Mouse (Mus musculus): Measurements from ENCODE around the gene Atp2a1. TPM values are rescaled to one million over a fixed set of nuclear protein-coding genes. Genes with fewer than 3 reads are reported as not detected.

Atp2a1 gene
- polyA plus RNA-seq, 1 experiment from 2014 or later: 2.7 TPM

DNA sequence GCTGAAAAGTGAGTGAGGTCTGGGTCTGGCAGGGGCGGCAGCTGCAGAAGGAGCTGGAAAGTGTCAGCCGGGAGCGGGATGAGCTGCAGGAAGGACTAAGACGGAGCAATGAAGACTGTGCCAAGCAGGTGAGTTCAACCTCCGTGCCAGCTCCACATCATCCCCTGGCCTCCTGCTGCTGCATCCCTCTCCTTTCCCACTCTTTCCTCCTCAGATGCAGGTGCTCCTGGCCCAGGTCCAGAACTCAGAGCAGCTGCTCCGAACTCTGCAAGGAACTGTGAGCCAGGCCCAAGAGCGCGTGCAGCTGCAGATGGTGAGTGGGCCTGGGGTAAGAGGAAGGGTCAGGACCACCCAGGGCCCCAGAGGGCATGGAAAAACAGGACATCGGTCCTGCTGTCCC, 22.8 kb downstream of the Atp2a1 start:
- DNase-seq (ENCODE audit: low spot score) (no peak), ATAC-seq (ENCODE audit: low FRiP score) (no peak)
- no peaks in the 10 kb centered on the region for H3K27me3 ChIP-seq (ENCODE audit: control insufficient read depth, insufficient read depth, low read length)
- no peak overlapping the region for H3K27ac ChIP-seq (ENCODE audit: low read depth, low read length)
- no peaks in the 10 kb centered on the region for H3K9me3 ChIP-seq (ENCODE audit: control insufficient read depth, low read length)
- 85% methylated on average over 9 of the region's 9 CpGs for WGBS
- no peaks in the 10 kb centered on the region; the same call in 1 of the 2 replicates for H3K36me3 ChIP-seq (ENCODE audit: control insufficient read depth, insufficient read depth, low read length)
- no peak overlapping the region for H3K9ac ChIP-seq (ENCODE audit: low read depth, low read length)
- H3K4me3 ChIP-seq (ENCODE audit: low read depth, low read length): no peak overlapping the region
- H3K4me1 ChIP-seq (replicated peaks; ENCODE audit: control insufficient read depth, insufficient read depth, low read length): no peaks in the 10 kb centered on the region
- H3K4me2 ChIP-seq (replicated peaks; ENCODE audit: low read depth, low read length): no peak overlapping the region

DNA sequence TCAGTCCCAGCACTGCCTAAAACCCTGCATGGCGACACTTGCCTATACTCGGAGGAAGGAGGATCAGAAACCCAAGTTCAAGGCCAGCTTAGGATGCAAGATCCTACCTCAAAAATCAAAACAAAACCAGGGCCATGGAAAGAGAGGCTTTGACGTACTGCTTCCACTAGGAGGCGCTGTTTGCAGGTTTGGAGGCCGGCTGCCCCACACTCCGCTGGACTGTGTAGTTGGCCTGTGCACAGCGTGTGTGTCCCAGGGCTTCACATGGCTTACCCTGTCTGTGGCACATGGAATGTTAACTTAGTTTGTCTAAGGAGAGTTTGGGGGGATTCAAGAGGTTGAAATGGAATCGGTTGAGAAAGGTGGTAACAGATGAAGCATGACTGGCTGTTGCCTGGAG, 26.1 kb downstream of the Atp2a1 start:
- H3K4me3 ChIP-seq (ENCODE audit: low read depth, low read length): no peak overlapping the region
- H3K9me3 ChIP-seq (ENCODE audit: control insufficient read depth, low read length): no peaks in the 10 kb centered on the region
- H3K36me3 ChIP-seq (ENCODE audit: control insufficient read depth, insufficient read depth, low read length): no peaks in the 10 kb centered on the region
- WGBS: 19% methylated on average over 8 of the region's 8 CpGs
- no peaks in the 10 kb centered on the region for H3K27me3 ChIP-seq (ENCODE audit: control insufficient read depth, insufficient read depth, low read length)
- H3K4me2 ChIP-seq (replicated peaks; ENCODE audit: low read depth, low read length): no peak overlapping the region
- H3K4me1 ChIP-seq (replicated peaks; ENCODE audit: control insufficient read depth, insufficient read depth, low read length): no peaks in the 10 kb centered on the region
- H3K27ac ChIP-seq (ENCODE audit: low read depth, low read length): no peak overlapping the region
- H3K9ac ChIP-seq (ENCODE audit: low read depth, low read length): no peak overlapping the region
- peak; percentile 85 for DNase-seq (ENCODE audit: low spot score)
- ATAC-seq (ENCODE audit: low FRiP score): no peak

DNA sequence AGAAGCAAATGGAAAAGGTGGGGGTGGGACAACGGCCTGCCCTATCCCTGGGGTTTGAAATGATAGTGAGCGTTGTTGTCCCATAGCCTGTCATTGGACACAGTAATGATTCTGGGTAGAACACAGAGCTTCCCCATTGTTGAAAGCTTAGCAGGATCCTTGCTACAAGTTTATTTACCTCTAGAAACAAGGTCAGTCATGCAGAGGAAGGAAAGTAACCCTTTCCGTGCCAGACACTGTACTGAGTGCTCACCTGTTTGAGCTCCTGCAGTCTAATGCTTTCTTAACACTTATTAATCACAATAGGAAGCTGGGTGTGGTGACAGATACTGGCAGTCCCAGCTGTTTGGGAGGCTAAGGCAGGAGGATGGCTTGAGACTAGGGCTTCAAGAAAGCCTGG, 27.1 kb downstream of the Atp2a1 start:
- Histone ChIP-seq H3K4me2 (replicated peaks; ENCODE audit: low read depth, low read length) (no peak overlapping the region), H3K27me3 (ENCODE audit: control insufficient read depth, insufficient read depth, low read length) (no peaks in the 10 kb centered on the region), H3K27ac (ENCODE audit: low read depth, low read length) (no peak overlapping the region), H3K4me3 (ENCODE audit: low read depth, low read length) (no peak overlapping the region), H3K9me3 (ENCODE audit: control insufficient read depth, low read length) (no peaks in the 10 kb centered on the region), H3K4me1 (replicated peaks; ENCODE audit: control insufficient read depth, insufficient read depth, low read length) (no peaks in the 10 kb centered on the region), H3K9ac (ENCODE audit: low read depth, low read length) (no peak overlapping the region), H3K36me3 (ENCODE audit: control insufficient read depth, insufficient read depth, low read length) (no peaks in the 10 kb centered on the region)
- WGBS: 93% methylated on average over 3 of the region's 3 CpGs
- ATAC-seq (ENCODE audit: low FRiP score) (no peak), DNase-seq (ENCODE audit: low spot score) (no peak)

DNA sequence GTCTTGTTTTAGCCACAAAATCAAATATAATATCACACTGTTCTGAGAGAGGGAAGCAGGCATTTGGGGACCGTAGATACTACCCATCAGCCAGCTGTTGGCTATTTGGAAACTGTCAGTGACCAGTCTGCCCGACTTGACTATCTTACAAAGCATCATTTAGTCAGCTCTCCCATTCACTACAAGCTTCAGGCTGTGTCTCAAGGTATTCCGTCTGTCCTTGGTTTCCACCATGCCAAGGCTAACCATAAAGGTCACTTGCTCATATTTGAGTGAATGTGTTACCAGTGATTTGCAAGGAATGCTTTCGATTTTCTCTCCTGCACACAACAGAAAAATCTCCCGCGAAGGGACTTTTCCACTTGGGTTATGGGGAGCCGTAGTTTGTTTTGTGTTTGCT, 28.2 kb downstream of the Atp2a1 start:
- no peak overlapping the region for H3K27ac ChIP-seq (ENCODE audit: low read depth, low read length)
- no peak for DNase-seq (ENCODE audit: low spot score)
- no peak for ATAC-seq (ENCODE audit: low FRiP score)
- no peak overlapping the region for H3K4me2 ChIP-seq (replicated peaks; ENCODE audit: low read depth, low read length)
- no peak overlapping the region for H3K4me3 ChIP-seq (ENCODE audit: low read depth, low read length)
- no peaks in the 10 kb centered on the region for H3K9me3 ChIP-seq (ENCODE audit: control insufficient read depth, low read length)
- H3K9ac ChIP-seq (ENCODE audit: low read depth, low read length): no peak overlapping the region
- H3K36me3 ChIP-seq (ENCODE audit: control insufficient read depth, insufficient read depth, low read length): no peaks in the 10 kb centered on the region
- 92% methylated on average over 7 of the region's 7 CpGs for WGBS
- H3K27me3 ChIP-seq (ENCODE audit: control insufficient read depth, insufficient read depth, low read length): no peaks in the 10 kb centered on the region
- no peaks in the 10 kb centered on the region for H3K4me1 ChIP-seq (replicated peaks; ENCODE audit: control insufficient read depth, insufficient read depth, low read length)

DNA sequence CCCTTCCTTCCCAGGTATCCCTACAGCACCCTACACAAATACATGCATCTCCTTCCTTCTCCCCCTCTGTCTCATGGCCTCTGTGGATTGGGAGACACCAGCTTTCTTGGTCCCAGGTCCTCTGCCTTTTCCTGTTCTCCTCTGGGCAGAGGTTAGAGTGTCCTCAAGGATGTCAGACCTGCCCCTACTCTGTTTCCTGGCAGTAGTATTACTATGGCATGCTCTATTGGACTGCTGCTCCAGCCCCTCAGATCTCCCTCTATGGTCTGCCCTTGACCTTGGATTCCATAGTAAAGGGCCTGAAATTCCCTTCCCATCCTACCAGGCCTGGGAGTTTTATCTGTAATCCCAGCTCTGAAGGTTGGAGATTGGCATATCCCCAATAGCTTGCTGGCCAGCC, 32.7 kb downstream of the Atp2a1 start:
- Histone ChIP-seq H3K9me3 (ENCODE audit: control insufficient read depth, low read length) (no peaks in the 10 kb centered on the region), H3K4me2 (replicated peaks; ENCODE audit: low read depth, low read length) (0 out of 2 replicates have a peak overlapping the region, but pooled peaks have one; percentile 1), H3K27ac (ENCODE audit: low read depth, low read length) (no peak overlapping the region), H3K27me3 (ENCODE audit: control insufficient read depth, insufficient read depth, low read length) (no peaks in the 10 kb centered on the region), H3K4me3 (ENCODE audit: low read depth, low read length) (no peak overlapping the region), H3K9ac (ENCODE audit: low read depth, low read length) (no peak overlapping the region), H3K36me3 (ENCODE audit: control insufficient read depth, insufficient read depth, low read length) (no peaks in the 10 kb centered on the region), H3K4me1 (replicated peaks; ENCODE audit: control insufficient read depth, insufficient read depth, low read length) (no peaks in the 10 kb centered on the region)
- no peak for DNase-seq (ENCODE audit: low spot score)
- no peak for ATAC-seq (ENCODE audit: low FRiP score)

GRCm38 (mm10) chr7:126429503-126429898, 33.4 kb downstream of the Atp2a1 start:
- Histone ChIP-seq H3K27ac (ENCODE audit: low read depth, low read length) (no peak overlapping the region), H3K36me3 (ENCODE audit: control insufficient read depth, insufficient read depth, low read length) (no peaks in the 10 kb centered on the region), H3K4me1 (replicated peaks; ENCODE audit: control insufficient read depth, insufficient read depth, low read length) (no peaks in the 10 kb centered on the region), H3K4me3 (ENCODE audit: low read depth, low read length) (peak overlapping the region; percentile 74), H3K9ac (ENCODE audit: low read depth, low read length) (peak overlapping the region; percentile 87), H3K4me2 (replicated peaks; ENCODE audit: low read depth, low read length) (peak overlapping the region; percentile 75), H3K27me3 (ENCODE audit: control insufficient read depth, insufficient read depth, low read length) (no peaks in the 10 kb centered on the region), H3K9me3 (ENCODE audit: control insufficient read depth, low read length) (no peaks in the 10 kb centered on the region)
- 27% methylated on average over 15 of the region's 15 CpGs for whole genome bisulfite sequencing
- ATAC-seq (ENCODE audit: low FRiP score) (peak; percentile 37), DNase-seq (ENCODE audit: low spot score) (no peak)

- Histone ChIP-seq H3K4me1 (replicated peaks; ENCODE audit: control insufficient read depth, insufficient read depth, low read length) (no peaks in the 10 kb centered on the region), H3K27me3 (ENCODE audit: control insufficient read depth, insufficient read depth, low read length) (no peaks in the 10 kb centered on the region), H3K9me3 (ENCODE audit: control insufficient read depth, low read length) (no peaks in the 10 kb centered on the region), H3K9ac (ENCODE audit: low read depth, low read length) (peak within 1 kb of the TSS; percentile 87), H3K27ac (ENCODE audit: low read depth, low read length) (peak within 1 kb of the TSS; percentile 85), H3K36me3 (ENCODE audit: control insufficient read depth, insufficient read depth, low read length) (no peaks in the 10 kb centered on the region), H3K4me3 (ENCODE audit: low read depth, low read length) (peak within 1 kb of the TSS; percentile 74), H3K4me2 (replicated peaks; ENCODE audit: low read depth, low read length) (peak within 1 kb of the TSS; percentile 75)
- DNase-seq (ENCODE audit: low spot score) (peak; percentile 96), ATAC-seq (ENCODE audit: low FRiP score) (peak; percentile 95)
- WGBS: under 1% methylated on average over 74 of the region's 82 CpGs
These were observed 34.0 kb downstream of the Atp2a1 start, which contains the start of gene Rabep2 for GRCm38 (mm10) chr7:126428631-126429502. Gene Rabep2 (plus strand): TSS chr7:126428759.

DNA sequence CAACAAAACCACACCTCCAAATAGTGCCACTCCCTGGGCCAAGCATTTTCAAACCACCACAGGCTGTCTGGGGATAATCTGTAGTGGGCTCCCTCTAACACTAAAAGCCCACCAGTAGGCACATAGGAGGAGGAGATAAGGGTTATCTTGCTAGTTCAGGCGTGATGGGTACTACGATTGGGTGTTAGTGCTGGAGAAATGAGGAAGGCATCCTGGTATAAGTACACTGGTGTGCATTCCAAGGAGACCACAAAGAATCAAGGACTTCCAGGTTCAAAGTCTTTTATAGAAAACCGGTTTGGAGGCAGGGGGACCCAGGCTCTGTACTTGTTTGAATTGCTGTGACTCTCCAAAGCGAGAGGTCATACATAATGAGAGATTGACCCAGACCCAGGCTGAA, 34.8 kb downstream of the Atp2a1 start:
- H3K27ac ChIP-seq (ENCODE audit: low read depth, low read length): peak overlapping the region; percentile 85; the same call in 1 of the 2 replicates
- H3K4me2 ChIP-seq (replicated peaks; ENCODE audit: low read depth, low read length): peak overlapping the region; percentile 75
- 22% methylated on average over 4 of the region's 4 CpGs for WGBS
- H3K9ac ChIP-seq (ENCODE audit: low read depth, low read length): peak overlapping the region; percentile 87
- H3K27me3 ChIP-seq (ENCODE audit: control insufficient read depth, insufficient read depth, low read length): no peaks in the 10 kb centered on the region
- no peaks in the 10 kb centered on the region for H3K4me1 ChIP-seq (replicated peaks; ENCODE audit: control insufficient read depth, insufficient read depth, low read length)
- ATAC-seq (ENCODE audit: low FRiP score): peak; percentile 5
- no peak for DNase-seq (ENCODE audit: low spot score)
- peak overlapping the region; percentile 74 for H3K4me3 ChIP-seq (ENCODE audit: low read depth, low read length)
- H3K36me3 ChIP-seq (ENCODE audit: control insufficient read depth, insufficient read depth, low read length): no peaks in the 10 kb centered on the region
- no peaks in the 10 kb centered on the region for H3K9me3 ChIP-seq (ENCODE audit: control insufficient read depth, low read length)

DNA sequence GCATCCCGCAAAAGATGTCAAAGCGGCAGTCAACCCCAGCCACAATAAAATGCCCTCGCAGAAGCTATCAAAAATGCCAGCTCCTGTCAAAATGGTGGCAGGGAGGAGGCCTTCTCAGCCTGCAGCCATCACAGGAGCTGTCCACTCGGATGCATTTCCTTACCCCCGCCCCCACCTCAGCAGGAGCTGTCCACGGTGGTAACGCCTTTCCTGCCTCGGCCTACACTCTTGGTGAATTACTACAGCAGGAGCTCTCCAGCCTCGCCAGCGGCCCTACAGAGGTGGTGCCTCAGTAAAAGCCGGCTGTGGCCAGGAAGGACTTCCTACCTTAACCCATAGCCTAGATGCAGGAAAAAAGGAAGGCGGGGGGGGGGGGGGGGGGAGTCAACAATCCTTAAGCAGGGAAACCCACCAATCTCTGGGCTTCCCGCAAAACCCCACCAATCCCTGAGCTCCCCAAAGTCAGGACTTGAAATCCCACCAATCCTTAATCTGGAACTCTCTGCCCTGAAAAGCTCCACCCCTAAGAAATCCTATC, 35.5 kb downstream of the Atp2a1 start:
- Histone ChIP-seq H3K4me2 (replicated peaks; ENCODE audit: low read depth, low read length) (no peak overlapping the region), H3K4me3 (ENCODE audit: low read depth, low read length) (no peak overlapping the region), H3K9ac (ENCODE audit: low read depth, low read length) (no peak overlapping the region), H3K36me3 (ENCODE audit: control insufficient read depth, insufficient read depth, low read length) (no peaks in the 10 kb centered on the region), H3K9me3 (ENCODE audit: control insufficient read depth, low read length) (no peaks in the 10 kb centered on the region), H3K27me3 (ENCODE audit: control insufficient read depth, insufficient read depth, low read length) (no peaks in the 10 kb centered on the region), H3K4me1 (replicated peaks; ENCODE audit: control insufficient read depth, insufficient read depth, low read length) (no peaks in the 10 kb centered on the region), H3K27ac (ENCODE audit: low read depth, low read length) (no peak overlapping the region)
- 59% methylated on average over 12 of the region's 13 CpGs for whole genome bisulfite sequencing
- DNase-seq (ENCODE audit: low spot score) (no peak), ATAC-seq (ENCODE audit: low FRiP score) (no peak)

Measured in hindbrain, embryonic 11.5 days (tissue).